Mouse (Mus musculus) kidney, postnatal 14 days (tissue): ENCODE measurements around the gene Sgsm3.
A peak's percentile ranks its signal among the peaks of the same experiment; 100 is the strongest.
"Not testable (repeated sequence)": the region's sequence is repeated elsewhere in the genome, so short reads cannot be mapped to it uniquely, and the experiment has no call there.

Source experiments
- DNase-seq: peaks from one replicate; pipeline ENCODE4 v3.0.0; 2022; ENCODE audit warnings: mixed read lengths

The Sgsm3 gene

GRCm38 (mm10) chr15:80977620-80978334 is at the start of gene Sgsm3:
Gene Sgsm3, plus strand, starts transcription at chr15:80977765.
- peak; percentile 91 for DNase-seq

- no peak for DNase-seq
Measured at GRCm38 (mm10) chr15:80928811-80929355, 48.7 kb upstream of the Sgsm3 start.

DNA sequence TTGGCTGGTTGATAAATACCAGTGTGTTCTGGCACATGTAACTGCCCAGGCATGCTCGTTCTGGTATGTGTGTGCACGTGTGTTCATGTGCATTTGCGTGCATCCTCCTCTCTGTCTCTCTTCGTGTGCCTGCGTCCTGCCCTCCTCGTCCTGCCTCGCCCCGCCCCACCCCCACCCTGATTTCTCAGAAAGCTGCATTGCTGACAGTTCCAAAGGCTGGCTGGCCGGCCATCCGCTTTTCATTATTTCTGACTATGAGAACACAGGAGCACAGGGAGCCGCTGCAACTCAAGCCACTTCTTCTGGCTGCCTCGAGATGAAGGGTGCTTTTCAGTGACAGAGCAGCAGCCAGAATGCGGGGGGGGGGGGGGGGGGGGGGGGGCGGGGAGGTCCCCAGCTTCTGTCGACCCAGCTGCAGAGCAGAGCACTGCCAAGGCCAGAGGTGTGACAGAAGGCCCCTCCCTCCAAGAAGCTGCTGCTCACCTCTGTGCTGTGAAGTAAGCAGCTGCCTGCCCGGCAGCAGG is 47.5 kb upstream of the Sgsm3 start:
- DNase-seq, result no peak

DNA sequence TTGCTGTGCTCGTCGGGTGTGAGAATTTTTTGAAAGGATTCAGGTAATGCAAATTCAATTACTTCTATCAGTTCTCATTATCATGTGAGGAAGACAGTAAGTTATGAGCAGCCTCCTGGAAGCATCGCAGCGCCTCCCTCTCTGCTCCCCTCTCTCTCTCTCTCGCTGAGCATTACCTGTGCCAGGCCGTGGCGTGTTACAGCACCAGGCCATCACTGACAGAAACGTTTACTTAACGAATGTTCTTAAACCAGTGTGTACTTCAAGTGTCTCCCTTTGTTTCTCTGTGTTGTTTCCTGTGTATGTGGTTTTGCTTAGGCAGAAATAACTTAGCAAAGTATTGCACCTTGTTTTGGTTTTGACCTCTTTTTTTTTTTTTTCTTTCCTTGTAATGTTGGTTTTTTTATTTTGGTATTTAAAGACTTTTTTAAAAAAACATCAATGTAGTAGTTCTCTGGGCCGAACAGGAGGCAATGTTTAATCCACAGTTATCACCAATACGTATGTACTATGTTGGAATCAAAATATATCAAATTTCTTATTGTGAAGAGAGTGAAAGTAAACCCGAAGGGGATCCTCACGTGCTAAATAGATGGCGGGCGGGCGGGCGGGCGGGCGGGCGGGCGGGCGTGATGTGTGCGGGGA is 46.8 kb upstream of the Sgsm3 start:
- not testable (repeated sequence) for DNase-seq

DNA sequence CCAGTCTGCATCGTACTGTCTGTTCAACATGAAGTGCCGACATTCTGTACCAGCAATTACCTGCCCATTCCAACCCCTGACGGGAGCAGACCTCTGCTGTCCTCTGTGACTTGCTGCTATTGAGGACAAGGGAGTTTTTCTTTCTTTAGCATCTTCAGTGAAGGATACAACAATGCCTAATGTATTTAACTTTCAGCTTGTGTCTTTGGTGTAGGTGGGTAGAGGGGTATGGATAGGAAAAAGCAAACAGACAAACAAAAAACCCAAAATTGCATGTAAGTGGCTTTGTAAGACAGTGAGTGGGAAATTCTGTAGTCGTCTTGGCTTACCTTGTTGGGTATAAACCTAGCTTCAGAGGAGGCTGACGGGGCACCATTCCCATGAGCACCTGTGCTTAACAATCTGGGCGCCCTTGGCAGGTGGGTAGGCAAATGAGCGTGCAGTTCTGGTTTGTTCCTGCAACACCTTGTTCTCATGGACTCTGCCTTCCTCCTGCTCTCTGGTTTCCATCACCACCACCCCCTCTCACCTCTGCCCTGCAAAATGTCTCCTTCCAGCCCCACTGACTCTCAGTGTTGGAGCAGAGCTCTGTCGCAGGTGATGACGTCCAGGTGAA is 46.1 kb upstream of the Sgsm3 start:
- DNase-seq, result no peak

- no peak for DNase-seq
Measured at GRCm38 (mm10) chr15:80934841-80935240, 42.7 kb upstream of the Sgsm3 start.

DNA sequence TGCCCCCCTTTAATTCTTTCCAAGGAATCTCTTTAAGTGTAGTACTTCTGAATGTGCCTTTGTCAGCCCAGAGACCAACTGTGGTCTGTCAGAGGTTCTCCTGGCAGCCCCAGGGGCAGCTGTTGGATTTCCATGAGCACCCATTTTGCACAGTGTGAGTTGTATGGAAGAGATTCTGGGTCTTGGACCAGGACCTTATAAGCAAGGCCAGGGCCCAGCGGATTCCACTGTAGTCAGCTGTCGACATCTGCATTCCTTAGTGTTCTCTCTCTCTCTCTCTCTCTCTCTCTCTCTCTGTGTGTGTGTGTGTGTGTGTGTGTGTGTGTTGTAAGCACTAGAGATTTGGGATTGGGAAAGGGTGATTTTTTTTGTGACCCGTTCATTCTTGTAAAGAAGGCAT is 40.9 kb upstream of the Sgsm3 start:
- peak; percentile 50 for DNase-seq

- DNase-seq, result no peak
Measured at GRCm38 (mm10) chr15:80938615-80939014, 39.0 kb upstream of the Sgsm3 start.

DNA sequence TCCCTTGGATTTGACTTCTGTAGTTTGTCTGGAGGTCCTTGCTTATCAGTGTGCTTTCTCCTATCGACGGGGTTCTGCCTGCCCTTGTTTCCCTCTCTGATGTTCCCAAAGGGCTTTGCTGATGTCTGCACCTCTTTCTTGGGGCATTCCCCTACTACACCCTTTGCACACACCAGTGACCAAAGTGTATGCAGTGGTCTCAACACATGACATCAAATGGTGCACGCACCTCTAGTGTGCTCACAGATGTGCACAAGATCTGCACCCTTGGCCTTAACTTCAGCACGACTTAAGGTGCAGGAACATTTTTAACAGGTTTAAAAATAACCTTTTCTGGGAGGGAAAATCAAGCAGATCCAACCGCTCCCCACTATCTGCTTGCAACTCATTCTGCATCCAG is 38.2 kb upstream of the Sgsm3 start:
- DNase-seq, result no peak

DNA sequence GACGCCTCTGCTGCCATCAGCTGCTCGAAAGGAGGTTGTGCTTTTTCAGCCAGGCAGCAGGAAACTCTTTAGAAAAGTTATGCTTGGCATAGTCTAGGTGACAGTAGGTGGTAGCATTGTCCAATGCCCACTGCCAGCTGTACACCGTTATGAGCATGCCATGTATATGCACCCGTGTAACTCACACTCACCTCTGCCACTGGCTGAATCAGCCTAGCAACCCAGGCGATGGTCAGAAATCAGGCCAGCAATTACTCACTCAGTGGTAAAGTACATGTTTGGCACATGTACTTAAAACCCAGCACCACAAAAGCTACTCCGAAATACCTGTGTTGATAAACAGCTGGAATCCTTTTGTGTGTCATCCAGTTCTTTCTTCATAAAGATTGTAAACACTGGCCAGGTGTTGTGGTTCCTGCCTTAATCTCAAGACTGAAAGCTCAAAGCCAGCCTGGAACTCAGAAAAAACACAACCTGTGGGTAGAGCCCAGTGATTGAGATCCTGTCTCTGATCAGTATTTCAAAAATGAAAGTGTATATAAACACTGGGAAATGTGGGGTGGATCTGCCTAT is 36.0 kb upstream of the Sgsm3 start:
- DNase-seq, result no peak

DNA sequence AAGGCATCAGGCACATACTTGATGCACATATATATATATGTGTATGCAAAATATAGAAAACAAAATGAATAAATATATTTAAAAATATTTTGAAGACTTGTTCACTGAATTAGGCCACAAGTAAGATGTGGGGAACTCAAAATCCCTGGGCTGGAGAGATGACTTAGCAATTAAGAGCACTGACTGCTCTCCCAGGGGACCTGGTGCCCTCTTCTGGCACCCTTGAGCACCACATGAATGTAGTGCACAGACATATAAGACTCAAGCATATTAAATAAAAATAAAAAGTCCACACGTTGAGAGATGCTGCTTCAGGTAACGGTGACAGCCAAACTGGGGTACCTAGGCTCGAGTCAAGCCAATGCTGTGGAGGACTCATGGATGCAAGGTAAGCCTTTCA is 31.7 kb upstream of the Sgsm3 start:
- DNase-seq, result peak; percentile 42

DNA sequence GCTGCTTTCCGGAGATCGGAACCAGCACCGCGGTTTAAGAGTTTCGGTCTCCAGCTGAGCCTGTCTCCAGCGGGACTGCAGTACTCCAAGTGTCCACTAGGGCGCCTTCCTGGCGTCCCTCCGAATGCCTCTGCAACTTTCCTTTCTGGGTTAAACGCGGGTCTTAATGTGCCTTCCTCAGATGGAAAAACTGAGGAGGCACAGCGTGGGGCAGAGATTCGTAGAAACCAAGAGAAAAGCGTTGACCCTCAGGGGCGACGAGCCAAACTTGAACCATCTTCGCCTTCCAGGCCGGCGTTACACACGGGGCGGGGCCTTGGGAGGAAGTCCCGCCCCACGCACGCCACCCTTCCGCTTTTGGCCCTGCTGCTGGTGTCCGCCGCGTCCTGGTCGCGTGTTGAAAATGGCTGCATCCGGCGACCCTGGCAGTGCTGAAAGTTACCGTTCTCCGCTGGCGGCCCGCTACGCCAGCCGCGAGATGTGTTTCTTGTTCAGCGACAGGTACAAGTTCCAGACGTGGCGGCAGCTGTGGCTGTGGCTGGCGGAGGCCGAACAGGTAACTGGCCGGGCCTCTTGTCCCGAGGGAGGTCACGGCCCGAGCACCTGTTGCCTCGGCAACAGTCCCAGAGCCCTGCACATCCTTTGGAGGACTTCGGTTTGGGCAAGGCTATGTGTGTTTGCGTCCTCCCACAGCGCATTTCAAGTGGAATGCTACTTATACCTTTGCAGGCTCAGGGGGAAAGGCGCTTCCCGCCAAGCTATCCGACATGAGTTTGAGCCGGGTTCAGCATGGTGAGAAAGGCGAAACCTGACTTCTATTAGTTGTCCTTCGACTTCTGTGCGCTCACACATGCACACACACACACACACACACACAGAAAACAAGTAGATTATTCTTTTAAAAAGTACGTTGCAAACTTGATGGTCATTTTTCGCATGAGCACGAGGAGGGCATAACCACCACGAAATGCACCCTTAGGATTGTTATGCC is 29.1 kb upstream of the Sgsm3 start, which contains the start of gene Adsl:
Gene Adsl (plus strand): TSS at position 346 of the 991 bp plus-strand sequence.
- DNase-seq, result peak; percentile 92

GRCm38 (mm10) chr15:80949431-80949830 is 28.1 kb upstream of the Sgsm3 start:
- no peak for DNase-seq

- no peak for DNase-seq
Measured at GRCm38 (mm10) chr15:80950055-80950454, 27.5 kb upstream of the Sgsm3 start.

DNA sequence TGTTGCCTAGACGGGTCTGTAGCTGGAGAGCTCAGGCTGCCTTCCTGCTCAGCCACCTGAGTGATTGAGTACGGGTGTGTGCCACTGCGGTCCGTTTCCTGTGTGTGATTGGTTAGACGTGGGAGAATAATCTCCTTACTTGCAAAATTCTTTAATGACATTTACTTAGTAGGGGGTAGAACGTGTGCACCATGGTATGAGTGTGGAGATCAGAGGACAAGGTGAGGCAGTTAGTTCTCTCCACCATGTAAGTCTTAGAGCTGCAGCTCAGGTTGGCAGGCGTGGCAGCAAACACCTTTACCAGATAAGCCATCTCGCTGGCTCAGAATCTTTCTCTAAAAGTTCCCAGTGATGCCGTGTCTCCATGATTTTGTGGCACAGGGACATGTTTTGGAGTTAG is 23.6 kb upstream of the Sgsm3 start:
- no peak for DNase-seq

DNA sequence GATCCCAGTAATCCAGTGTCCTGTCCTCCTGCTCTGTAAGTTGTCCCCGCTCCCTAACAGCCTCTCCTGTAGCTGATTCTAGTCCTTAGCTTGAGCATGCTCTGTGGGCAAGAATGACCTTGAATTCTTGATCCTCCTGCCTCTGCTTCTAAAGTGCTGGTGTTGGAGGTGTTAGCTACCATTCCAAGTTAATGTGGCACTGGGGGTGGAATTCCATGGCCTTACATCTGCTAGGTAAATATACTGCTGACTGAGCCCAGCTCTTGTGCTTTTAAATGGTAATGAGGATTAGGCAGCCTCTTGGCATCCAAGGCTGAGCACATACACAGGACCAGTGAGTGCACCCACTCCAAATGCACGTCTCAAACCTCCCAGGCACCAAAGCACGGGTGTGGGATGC is 22.7 kb upstream of the Sgsm3 start:
- DNase-seq, result no peak

GRCm38 (mm10) chr15:80955836-80956438 is 21.6 kb upstream of the Sgsm3 start:
- no peak for DNase-seq

DNA sequence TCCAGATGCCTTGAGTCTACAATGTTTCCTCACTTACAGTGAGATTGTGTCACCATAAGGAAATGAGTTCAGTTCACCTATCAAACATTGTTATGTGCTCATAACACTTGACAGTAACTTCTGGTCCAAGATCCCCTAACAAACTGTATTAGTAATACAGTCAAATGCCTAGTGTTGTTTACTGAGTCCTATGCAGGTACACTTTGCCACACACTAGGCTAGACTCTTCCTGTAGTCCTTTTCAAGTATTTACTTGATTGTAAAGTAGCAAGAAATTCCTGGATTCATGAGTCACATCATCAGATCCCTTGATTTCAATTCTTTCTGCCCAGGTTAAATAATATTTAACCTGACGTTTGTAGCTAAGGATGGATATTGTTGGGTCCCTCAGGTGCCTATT is 8.2 kb upstream of the Sgsm3 start:
- no peak for DNase-seq

DNA sequence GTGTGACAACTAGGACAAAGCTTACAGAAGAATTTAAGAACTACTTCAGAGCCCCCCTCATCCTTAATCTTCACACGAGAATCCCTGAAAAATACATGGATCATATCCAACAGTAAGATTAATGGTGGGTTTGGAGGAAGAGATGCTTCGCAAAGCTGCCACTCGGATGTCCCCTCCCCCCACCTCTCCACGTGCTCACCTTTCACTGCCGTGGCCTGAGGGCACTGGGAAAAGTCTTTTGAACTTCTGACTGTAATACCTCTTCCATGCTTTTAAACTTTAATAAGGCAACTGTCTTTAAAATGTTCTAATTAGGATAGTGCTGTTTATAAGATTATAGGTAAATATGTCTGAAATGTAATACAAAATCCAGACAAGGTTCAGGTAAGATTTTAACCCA is 3.3 kb upstream of the Sgsm3 start:
- DNase-seq, result no peak

DNA sequence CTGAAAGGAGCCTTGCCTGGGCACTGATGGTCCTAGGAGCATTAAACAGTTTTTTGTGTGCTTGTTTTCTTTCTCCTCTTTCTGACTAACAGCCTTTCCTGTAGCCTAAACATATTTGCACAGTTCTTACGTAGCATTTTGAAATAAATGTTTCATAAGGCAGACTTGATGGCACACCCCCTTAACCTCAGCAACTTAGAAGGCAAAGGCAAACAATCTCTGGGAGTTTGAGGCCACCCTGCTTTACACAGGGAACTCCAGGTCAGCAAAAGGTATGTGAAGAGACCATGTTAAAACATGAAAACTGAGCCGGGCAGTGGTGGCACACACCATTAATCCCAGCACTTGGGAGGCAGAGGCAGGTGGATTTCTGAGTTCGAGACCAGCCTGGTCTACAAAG is 1.9 kb upstream of the Sgsm3 start:
- DNase-seq, result no peak

- DNase-seq, result no peak
Measured at GRCm38 (mm10) chr15:80979611-80980010, 2.0 kb downstream of the Sgsm3 start.

DNA sequence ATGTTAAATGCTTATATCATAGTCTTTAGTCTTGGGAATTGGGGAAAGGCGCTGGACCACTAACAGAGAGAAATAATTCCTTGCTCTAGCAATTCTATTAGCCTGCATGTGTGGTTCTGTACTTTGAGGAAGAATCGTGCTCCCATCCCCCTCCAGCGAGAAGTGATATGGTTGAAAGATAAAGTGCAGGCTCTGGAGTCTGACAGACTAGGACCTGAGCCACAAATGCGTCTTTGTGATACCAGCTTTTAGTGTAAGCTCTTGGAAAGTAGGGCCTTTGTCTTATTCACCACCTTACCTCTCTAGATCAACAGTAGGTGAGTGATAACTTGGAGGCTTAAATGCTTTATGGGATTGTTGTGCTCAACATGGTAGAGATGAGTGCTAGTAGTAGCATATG is 3.6 kb downstream of the Sgsm3 start:
- DNase-seq, result no peak
